Mouse (Mus musculus) myocyte (in vitro differentiated cells): ENCODE data around the gene Krtap24-1.

Experiments used
- E2F4 ChIP-seq: IDR thresholded peaks from one replicate; pipeline ENCODE4 v1.6.1; 2011; ENCODE audit warnings: mild to moderate bottlenecking, control low read depth, moderate library complexity; ENCODE audit not compliant: insufficient read depth
- MAX ChIP-seq: IDR thresholded peaks from one replicate; pipeline ENCODE4 v1.6.1; 2011; ENCODE audit warnings: low read depth, mild to moderate bottlenecking, control low read depth
- POLR2A ChIP-seq: IDR thresholded peaks from one replicate; pipeline ENCODE4 v1.6.1; 2011; ENCODE audit warnings: low read depth, mild to moderate bottlenecking, control low read depth, moderate library complexity; ENCODE audit not compliant: insufficient read length
- TCF12 ChIP-seq: IDR thresholded peaks from one replicate; pipeline ENCODE4 v1.6.1; 2011; ENCODE audit warnings: mild to moderate bottlenecking, control low read depth; ENCODE audit not compliant: poor library complexity, insufficient read depth, severe bottlenecking
- USF1 ChIP-seq: IDR thresholded peaks from one replicate; pipeline ENCODE4 v1.6.1; 2011; ENCODE audit warnings: low read depth, mild to moderate bottlenecking, control low read depth, moderate library complexity

- TF ChIP-seq POLR2A (no peak), E2F4 (no peak), MAX (no peak), TCF12 (no peak), USF1 (no peak)
Observed at GRCm38 (mm10) chr16:88563045-88563913, 48.8 kb downstream of the Krtap24-1 start, which contains the start of gene Cldn8.
